Mouse (Mus musculus): ENCODE measurements at regions not wholly inside any gene's neighbourhood (a gene's known extent, or its start where the extent isn't known, plus 50 kb on each side); places are given as distances from the start of the nearest gene placed in this dataset.

- H3K36me3 ChIP-seq (replicated peaks; ENCODE audit: control insufficient read depth, insufficient read depth, low read depth): no peaks in the 10 kb centered on the region
- no peak overlapping the region for H3K27ac ChIP-seq
- no peak overlapping the region for H3K4me3 ChIP-seq (ENCODE audit: insufficient read depth in 1 of 2, low read depth in 2 of 2, low read length in 2 of 2)
- H3K9ac ChIP-seq (replicated peaks): no peak overlapping the region
- ATAC-seq (ENCODE audit: insufficient read depth): no peak
- WGBS (ENCODE audit: insufficient replicate concordance): 60% methylated on average over 11 of the region's 11 CpGs
- no peaks in the 10 kb centered on the region for H3K27me3 ChIP-seq (ENCODE audit: control insufficient read depth, insufficient read depth, low read length)
- no peak overlapping the region for H3K4me2 ChIP-seq (ENCODE audit: low read depth)
- no peak for TF ChIP-seq CTCF (IDR thresholded peaks at IDR 0.05; ENCODE audit: low read depth)
- TF ChIP-seq EP300 (IDR thresholded peaks at IDR 0.05; ENCODE audit: low read depth): no peak
- DNase-seq (ENCODE audit: low read depth in 3 of 3, low spot score in 3 of 3): no peak
- H3K4me1 ChIP-seq (replicated peaks; ENCODE audit: control insufficient read depth in 2 of 2, insufficient read depth in 2 of 2, low read length in 1 of 2): no peaks in the 10 kb centered on the region
- H3K9me3 ChIP-seq (ENCODE audit: control insufficient read depth, low read length): no peaks in the 10 kb centered on the region
Observed at GRCm38 (mm10) chr12:7876302-7877063, 101.0 kb upstream of the Apob start.

GRCm38 (mm10) chr12:7878761-7879160, 98.7 kb upstream of the Apob start:
- TF ChIP-seq EP300 (IDR thresholded peaks at IDR 0.05; ENCODE audit: low read depth): no peak
- TF ChIP-seq CTCF (IDR thresholded peaks at IDR 0.05; ENCODE audit: low read depth): no peak
- H3K9me3 ChIP-seq (ENCODE audit: control insufficient read depth, low read length): no peaks in the 10 kb centered on the region
- H3K27me3 ChIP-seq (ENCODE audit: control insufficient read depth, insufficient read depth, low read length): no peaks in the 10 kb centered on the region
- no peak for ATAC-seq (ENCODE audit: insufficient read depth)
- no peaks in the 10 kb centered on the region for H3K4me1 ChIP-seq (replicated peaks; ENCODE audit: control insufficient read depth in 2 of 2, insufficient read depth in 2 of 2, low read length in 1 of 2)
- H3K27ac ChIP-seq: no peak overlapping the region
- 75% methylated on average over 5 of the region's 5 CpGs for WGBS (ENCODE audit: insufficient replicate concordance)
- H3K4me3 ChIP-seq (ENCODE audit: insufficient read depth in 1 of 2, low read depth in 2 of 2, low read length in 2 of 2): no peak overlapping the region
- DNase-seq (ENCODE audit: low read depth in 3 of 3, low spot score in 3 of 3): no peak
- H3K9ac ChIP-seq (replicated peaks): no peak overlapping the region
- H3K36me3 ChIP-seq (replicated peaks; ENCODE audit: control insufficient read depth, insufficient read depth, low read depth): no peaks in the 10 kb centered on the region
- no peak overlapping the region for H3K4me2 ChIP-seq (ENCODE audit: low read depth)

- H3K9ac ChIP-seq (replicated peaks): no peak overlapping the region
- no peak overlapping the region for H3K4me2 ChIP-seq (ENCODE audit: low read depth)
- no peaks in the 10 kb centered on the region for H3K27me3 ChIP-seq (ENCODE audit: control insufficient read depth, insufficient read depth, low read length)
- 44% methylated on average over 2 of the region's 2 CpGs for WGBS (ENCODE audit: insufficient replicate concordance)
- no peak overlapping the region for H3K27ac ChIP-seq
- H3K4me1 ChIP-seq (replicated peaks; ENCODE audit: control insufficient read depth in 2 of 2, insufficient read depth in 2 of 2, low read length in 1 of 2): no peaks in the 10 kb centered on the region
- H3K4me3 ChIP-seq (ENCODE audit: insufficient read depth in 1 of 2, low read depth in 2 of 2, low read length in 2 of 2): no peak overlapping the region
- DNase-seq (ENCODE audit: low read depth in 3 of 3, low spot score in 3 of 3) (no peak), ATAC-seq (ENCODE audit: insufficient read depth) (no peak)
- H3K9me3 ChIP-seq (ENCODE audit: control insufficient read depth, low read length): no peaks in the 10 kb centered on the region
- no peak for TF ChIP-seq EP300 (IDR thresholded peaks at IDR 0.05; ENCODE audit: low read depth)
- no peak for TF ChIP-seq CTCF (IDR thresholded peaks at IDR 0.05; ENCODE audit: low read depth)
- no peaks in the 10 kb centered on the region for H3K36me3 ChIP-seq (replicated peaks; ENCODE audit: control insufficient read depth, insufficient read depth, low read depth)
Observed at GRCm38 (mm10) chr12:7896156-7896555, 81.3 kb upstream of the Apob start.

DNA sequence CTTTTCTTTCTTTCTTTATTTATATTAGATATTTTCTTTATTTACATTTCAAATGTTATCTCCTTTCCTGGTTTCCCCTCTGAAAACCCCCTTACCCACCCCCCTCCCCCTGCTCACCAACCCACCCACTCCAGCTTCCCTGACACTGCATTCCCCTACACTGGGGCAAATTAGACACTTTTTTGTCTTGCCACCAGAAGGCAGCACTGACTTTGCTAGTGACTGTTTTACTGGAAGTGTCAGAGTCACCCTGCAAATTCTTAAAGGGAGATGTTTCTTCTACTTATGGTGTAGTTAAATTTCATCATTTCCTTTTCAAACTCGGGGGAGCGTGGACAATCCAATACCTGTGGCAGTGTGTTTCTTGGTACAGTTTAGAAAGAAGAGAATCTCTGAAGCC, 72.1 kb upstream of the Apob start:
- 47% methylated on average over 2 of the region's 2 CpGs for WGBS (ENCODE audit: insufficient replicate concordance)
- Histone ChIP-seq H3K4me2 (ENCODE audit: low read depth) (no peak overlapping the region), H3K4me1 (replicated peaks; ENCODE audit: control insufficient read depth in 2 of 2, insufficient read depth in 2 of 2, low read length in 1 of 2) (peaks cover 0 to 2% of the 10 kb centered on the region in 2 experiments; a peak in 1 of 4 replicates), H3K27me3 (ENCODE audit: control insufficient read depth, insufficient read depth, low read length) (no peaks in the 10 kb centered on the region), H3K4me3 (ENCODE audit: insufficient read depth in 1 of 2, low read depth in 2 of 2, low read length in 2 of 2) (no peak overlapping the region), H3K27ac (no peak overlapping the region), H3K9ac (replicated peaks) (no peak overlapping the region), H3K9me3 (ENCODE audit: control insufficient read depth, low read length) (no peaks in the 10 kb centered on the region), H3K36me3 (replicated peaks; ENCODE audit: control insufficient read depth, insufficient read depth, low read depth) (no peaks in the 10 kb centered on the region)
- no peak for ATAC-seq (ENCODE audit: insufficient read depth)
- peak; percentile 24; the same call in 1 of the 2 replicates for TF ChIP-seq CTCF (IDR thresholded peaks at IDR 0.05; ENCODE audit: low read depth)
- no peak for TF ChIP-seq EP300 (IDR thresholded peaks at IDR 0.05; ENCODE audit: low read depth)
- DNase-seq (ENCODE audit: low read depth in 3 of 3, low spot score in 3 of 3): no peak

GRCm38 (mm10) chr12:7906831-7907230, 70.6 kb upstream of the Apob start:
- Histone ChIP-seq H3K9me3 (ENCODE audit: control insufficient read depth, low read length) (no peaks in the 10 kb centered on the region), H3K4me1 (replicated peaks; ENCODE audit: control insufficient read depth in 2 of 2, insufficient read depth in 2 of 2, low read length in 1 of 2) (peaks cover 0 to 2% of the 10 kb centered on the region in 2 experiments; a peak in 1 of 4 replicates), H3K36me3 (replicated peaks; ENCODE audit: control insufficient read depth, insufficient read depth, low read depth) (no peaks in the 10 kb centered on the region), H3K4me2 (ENCODE audit: low read depth) (no peak overlapping the region), H3K27ac (no peak overlapping the region), H3K9ac (replicated peaks) (no peak overlapping the region), H3K4me3 (ENCODE audit: insufficient read depth in 1 of 2, low read depth in 2 of 2, low read length in 2 of 2) (no peak overlapping the region), H3K27me3 (ENCODE audit: control insufficient read depth, insufficient read depth, low read length) (no peaks in the 10 kb centered on the region)
- TF ChIP-seq CTCF (IDR thresholded peaks at IDR 0.05; ENCODE audit: low read depth): no peak
- TF ChIP-seq EP300 (IDR thresholded peaks at IDR 0.05; ENCODE audit: low read depth): no peak
- DNase-seq (ENCODE audit: low read depth in 3 of 3, low spot score in 3 of 3) (no peak), ATAC-seq (ENCODE audit: insufficient read depth) (no peak)
- WGBS (ENCODE audit: insufficient replicate concordance): 40% methylated on average over 2 of the region's 2 CpGs

Measured in liver, embryonic 14.5 days (tissue).